Mouse (Mus musculus) bone marrow macrophage, adult 2 months (primary cell): ENCODE measurements around the gene Sept7.

Source experiments
- CTCF ChIP-seq: IDR thresholded peaks from 2 replicates; pipeline ENCODE4 v1.5.1; 2012; ENCODE audit warnings: low read depth, mild to moderate bottlenecking, low read length, moderate library complexity
- POLR2A ChIP-seq: IDR thresholded peaks from 2 replicates; pipeline ENCODE4 v1.6.1; 2012; ENCODE audit warnings: mild to moderate bottlenecking, low read depth, low read length, borderline replicate concordance

- TF ChIP-seq POLR2A = no peak
- no peak for TF ChIP-seq CTCF
These were observed 105.3 kb downstream of the Sept7 start for GRCm38 (mm10) chr9:25357589-25357988.
